Mouse (Mus musculus): Measurements from ENCODE around the gene Rin2. TPM values are rescaled to one million over a fixed set of nuclear protein-coding genes. Genes with fewer than 3 reads are reported as not detected.

Rin2 gene
- 2.1 and 4.2 TPM in 2 replicates for polyA plus RNA-seq (2012; ENCODE audit: low replicate concordance)

DNA sequence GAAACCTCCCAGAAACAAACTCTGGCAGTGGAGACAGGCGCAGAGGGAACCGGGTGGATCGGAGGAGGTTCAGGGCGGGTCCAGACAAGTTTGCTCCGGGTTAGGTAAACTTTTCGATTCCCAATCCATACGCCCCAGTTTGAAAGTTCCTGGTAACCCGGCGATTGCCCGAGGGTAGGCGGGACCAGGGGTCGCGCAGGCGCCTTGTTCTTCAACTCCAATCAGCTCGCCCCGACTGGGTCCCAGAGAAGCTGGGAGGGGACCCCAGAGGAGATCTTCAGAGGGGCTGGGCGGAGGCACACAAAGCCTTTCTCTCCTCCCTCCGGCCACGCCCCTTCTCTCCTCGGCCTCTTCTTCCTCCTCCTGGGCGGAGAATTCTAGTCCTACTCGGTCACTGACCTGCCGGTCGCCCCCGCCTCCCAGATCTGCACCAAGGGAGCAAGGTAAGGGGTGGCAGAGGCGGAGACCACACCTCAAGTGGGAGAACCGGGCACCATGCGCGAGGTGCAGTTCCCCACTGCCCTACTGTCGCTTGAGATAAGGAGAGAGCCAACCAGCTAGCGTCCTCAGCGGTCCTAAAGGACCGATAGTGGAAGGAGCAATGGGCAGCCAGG lies at the start of gene Rin2:
TSS of gene Rin2 (plus strand) at position 74 of the 614 bp plus-strand sequence.

DNA sequence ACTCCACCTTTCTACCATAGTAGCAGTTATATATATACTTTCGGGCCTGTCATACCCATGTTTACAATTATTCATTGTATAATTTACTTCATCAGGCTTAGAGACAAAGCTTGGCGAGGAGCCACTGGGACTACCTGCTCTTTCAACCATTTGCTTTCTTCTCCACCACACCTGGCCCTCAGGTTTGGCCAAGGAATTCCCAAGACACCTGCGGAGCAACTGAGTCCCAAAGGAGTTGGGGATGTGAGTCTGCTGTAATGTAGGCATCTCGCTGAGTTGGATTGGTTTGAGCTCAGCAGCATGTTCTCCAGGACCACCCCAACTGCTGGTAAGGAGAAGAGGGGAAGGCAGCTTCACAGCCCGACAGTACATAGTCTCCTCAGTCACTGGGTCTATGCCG lies 226.8 kb downstream of the Rin2 start, which contains the start of gene Naa20:
TSS of gene Naa20 (plus strand) at position 239 of the 400 bp plus-strand sequence.

DNA sequence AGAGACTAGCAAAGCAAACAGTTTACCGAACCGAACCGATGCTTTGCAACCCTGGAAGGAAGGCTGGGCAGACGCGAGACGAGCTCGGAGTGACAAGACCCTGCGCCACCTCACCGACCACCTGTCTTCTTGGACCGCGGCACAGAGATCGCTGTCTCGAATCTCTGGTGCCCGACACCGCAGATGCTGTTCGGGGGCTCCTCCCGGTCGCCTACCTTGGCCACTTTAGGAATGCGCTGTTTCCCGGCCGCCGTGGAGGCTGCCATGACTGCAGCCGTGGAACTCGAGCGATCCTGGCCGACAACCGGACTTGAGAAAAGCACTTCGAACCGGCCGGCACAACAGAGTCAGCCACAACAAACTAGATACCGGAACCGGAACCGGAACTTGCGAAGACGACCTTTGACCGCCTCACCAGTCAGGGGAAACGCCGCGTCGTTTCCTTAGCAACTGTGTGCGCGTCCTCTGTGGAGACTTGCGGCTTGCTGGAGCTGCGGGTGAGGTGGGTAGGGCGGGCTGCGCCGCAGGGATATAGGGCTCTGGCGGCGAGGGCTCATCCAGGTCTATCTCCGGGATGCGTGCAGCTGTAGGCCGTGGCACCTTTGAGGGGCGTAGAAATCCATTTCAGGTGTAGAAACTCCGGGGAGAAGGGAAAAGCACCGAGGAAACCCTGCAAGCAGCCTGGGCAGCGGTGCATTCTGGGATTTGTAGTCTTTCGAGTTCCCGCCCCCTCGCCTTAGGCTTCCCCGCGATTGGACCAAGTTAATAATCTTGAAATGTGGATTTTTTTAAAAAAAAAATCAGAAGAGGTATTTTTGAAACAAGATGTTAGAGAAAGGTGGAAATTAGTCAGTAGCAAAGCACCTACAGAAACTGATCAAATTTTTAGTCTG lies 259.6 kb downstream of the Rin2 start, which contains the start of the genes Cfap61 and Crnkl1:
TSS of gene Cfap61 (plus strand) at position 446 of the 893 bp plus-strand sequence.
TSS of gene Crnkl1 (minus strand) at position 676 of the 893 bp plus-strand sequence.

Other genes starting within 250 kb of the Rin2 start
- 24.7 and 29.6 TPM in 2 replicates for gene Naa20, start 226.9 kb downstream of the Rin2 start, polyA plus RNA-seq (2012; ENCODE audit: low replicate concordance)